Mouse (Mus musculus): Measurements from ENCODE around the gene Sh3kbp1.

DNA sequence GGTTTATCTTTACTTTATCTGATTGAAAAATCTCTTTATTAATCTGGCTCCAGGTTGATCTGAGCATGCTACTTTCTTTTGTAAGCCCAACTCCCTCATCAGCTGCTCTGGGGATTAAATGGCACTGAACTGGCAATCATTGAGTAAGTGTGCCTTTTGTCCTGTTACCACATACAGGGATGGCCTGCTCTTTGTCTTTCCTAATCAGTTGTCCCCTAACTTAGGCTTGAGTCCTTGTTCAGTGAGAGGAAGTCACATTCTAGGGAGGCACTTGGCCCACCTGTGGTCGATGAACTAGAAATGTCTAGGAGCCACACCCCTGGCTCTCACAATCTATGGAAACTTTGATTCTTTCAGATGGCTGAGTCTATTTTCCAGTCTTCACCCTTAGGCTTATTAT is 58.4 kb downstream of the Sh3kbp1 start:
- TF ChIP-seq POLR2A (IDR thresholded peaks at IDR 0.05; ENCODE audit: extremely low read depth, insufficient read depth, low read length): no peak
- no peak for TF ChIP-seq CTCF (IDR thresholded peaks at IDR 0.05; ENCODE audit: extremely low read depth, insufficient read depth, low read length)
